Mouse (Mus musculus): ENCODE measurements at regions not wholly inside any gene's neighbourhood (a gene's known extent, or its start where the extent isn't known, plus 50 kb on each side); places are given as distances from the start of the nearest gene placed in this dataset.
"Not testable (repeated sequence)": the region's sequence is repeated elsewhere in the genome, so short reads cannot be mapped to it uniquely, and the experiment has no call there.

DNA sequence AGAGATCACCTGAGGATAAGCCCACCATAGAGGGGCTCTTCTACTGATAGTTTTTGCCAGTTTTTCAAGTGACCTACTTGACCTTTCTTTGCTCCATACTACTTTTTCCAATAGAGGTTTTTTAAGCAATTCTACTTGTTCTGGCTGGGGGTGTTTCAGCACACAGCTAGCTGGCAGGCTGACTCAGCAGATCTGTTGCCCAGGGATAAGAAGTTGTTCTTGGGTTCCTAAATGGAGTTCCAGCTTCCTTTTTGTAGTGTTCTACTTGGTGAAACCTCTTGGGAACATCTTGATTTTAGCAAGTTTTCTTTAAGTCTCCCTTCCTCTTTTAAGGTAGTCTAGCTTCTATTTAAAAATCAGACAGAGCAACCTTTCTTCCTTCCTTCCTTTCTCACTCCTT lies 61.0 kb downstream of the 4930474N05Rik start:
- no peak for DNase-seq (ENCODE audit: low spot score)

DNA sequence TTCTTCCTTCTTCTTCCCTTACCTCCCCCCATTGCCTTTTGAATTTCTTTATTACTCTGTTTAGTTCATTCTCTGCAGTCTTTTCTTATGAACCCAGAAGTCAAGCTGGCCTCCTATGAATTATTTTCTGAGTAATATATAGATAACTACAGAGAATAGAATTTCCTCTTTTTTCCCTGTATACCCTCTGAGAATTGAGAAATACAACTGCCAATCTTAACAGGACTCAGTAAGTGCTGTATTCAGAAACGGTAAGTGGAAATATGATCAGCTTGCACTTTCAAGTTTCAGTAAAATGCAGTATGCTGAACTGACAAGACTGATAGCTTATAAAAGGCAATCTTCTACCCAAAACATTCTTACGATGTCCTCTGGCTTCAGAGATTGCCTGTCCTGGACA lies 61.5 kb downstream of the 4930474N05Rik start:
- DNase-seq (ENCODE audit: low spot score) = no peak

DNA sequence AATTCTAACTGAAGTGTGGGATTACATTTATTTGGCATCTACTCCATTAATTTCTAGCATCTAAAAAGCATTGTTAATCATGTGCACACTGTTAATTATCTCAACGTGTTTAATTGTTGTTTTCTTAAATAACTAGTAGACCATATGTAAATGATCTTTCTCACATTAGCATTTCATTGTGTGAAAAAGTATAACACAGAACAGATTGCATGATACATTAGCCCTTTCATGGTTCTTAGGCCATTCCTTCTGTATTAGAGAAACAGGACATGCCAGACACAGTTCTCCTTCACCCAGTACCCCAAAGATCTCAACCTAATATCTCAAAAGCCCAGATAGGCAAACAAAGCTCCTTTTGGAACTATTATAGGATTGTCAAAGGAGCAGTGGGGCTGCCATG lies 89.0 kb downstream of the 4930474N05Rik start:
- DNase-seq (ENCODE audit: low spot score) = no peak

DNA sequence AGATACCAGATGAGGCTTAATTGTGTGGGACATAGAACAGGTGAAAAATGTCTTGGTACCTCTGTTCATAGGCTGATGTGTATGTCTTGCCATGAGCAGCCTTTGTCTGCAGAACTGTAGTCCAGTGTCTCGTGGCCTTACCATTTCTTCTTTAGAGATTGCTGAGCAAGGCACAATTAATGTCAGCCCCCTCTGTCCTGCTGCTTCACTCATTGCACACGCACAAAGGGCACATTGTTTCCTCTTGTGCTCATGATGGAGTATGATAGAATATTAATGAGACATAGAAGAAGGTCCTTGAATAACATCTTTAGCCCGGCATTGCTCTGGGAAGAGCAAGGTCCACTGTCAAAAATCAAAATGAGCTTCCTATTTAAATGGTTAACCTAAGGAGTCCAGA lies 101.8 kb downstream of the 4930474N05Rik start:
- DNase-seq (ENCODE audit: low spot score) = no peak

DNA sequence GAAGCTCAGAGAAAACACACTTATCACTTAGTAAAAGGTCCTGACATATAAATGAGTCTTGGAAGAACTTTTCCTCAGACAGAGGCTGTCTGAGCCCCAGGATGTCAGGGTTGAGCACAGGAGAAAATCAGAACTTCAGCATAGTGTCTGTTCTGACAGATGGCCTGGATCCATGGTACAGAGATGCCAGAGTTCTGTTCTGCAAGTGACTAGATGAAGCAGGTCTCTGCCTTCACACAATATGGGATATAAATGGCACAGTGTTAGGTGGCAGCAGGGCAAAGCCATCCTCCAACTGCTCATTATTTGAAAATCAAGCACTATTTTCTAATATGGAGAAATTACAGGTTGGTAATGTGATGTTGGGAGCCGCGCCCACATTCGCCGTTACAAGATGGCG lies 103.7 kb downstream of the 4930474N05Rik start:
- DNase-seq (ENCODE audit: low spot score) = no peak

DNA sequence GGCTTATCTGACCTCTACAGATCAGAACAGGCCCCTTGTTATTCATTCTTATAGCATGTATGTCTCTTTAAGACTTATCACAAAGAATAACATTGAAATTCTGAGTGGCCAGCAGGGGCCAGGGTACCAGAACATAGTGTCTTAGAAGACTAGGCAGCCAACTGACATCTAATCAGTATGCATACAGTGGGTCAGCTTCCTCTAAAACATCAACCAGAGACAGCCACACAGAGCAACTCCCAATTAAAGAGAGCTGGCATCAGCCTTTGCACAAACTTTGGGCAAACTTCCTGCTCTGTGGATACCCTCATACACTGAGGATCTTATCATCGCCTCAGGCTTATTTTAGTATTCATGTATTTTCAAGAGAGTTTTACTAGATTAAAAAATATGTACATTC lies 109.1 kb downstream of the 4930474N05Rik start:
- DNase-seq (ENCODE audit: low spot score) = no peak

DNA sequence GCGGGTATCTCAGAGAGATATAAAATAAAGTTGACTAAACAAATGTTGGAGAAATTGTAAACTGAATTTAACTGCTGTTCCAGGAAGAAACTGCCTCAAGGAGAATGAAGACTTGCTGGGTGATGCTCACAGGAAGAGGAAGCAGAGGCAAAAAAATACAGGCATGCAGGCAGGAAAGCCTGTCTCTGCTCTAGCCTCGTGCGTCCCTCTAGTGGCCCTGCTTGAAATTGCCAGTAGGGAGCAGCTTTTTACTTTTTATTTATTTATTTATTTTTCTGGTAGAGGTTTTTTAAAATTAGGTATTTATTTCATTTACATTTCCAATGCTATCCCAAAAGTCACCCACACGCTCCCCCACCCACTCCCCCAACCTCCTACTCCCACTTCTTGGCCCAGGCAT lies 118.1 kb downstream of the 4930474N05Rik start:
- peak; percentile 21 for DNase-seq (ENCODE audit: low spot score)

DNA sequence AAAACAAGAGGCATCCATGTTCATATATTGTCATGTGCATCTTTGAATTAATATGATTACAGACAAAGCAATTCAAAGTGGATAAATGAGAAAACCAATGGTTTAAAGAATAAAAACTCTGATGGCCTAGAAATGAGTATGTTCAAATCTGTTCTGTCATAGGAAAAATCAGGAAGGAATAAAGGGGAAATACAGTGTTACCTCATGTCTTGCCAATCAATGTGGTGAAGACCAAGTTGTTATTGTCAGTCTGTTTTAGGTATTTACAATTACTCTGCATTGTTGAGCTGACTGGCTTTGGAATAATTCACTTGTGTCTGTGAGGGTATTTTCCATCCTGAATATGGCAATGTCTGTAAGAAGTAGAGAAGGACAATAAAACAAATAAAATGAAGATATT lies 151.1 kb downstream of the 4930474N05Rik start:
- DNase-seq (ENCODE audit: low spot score) = no peak

DNA sequence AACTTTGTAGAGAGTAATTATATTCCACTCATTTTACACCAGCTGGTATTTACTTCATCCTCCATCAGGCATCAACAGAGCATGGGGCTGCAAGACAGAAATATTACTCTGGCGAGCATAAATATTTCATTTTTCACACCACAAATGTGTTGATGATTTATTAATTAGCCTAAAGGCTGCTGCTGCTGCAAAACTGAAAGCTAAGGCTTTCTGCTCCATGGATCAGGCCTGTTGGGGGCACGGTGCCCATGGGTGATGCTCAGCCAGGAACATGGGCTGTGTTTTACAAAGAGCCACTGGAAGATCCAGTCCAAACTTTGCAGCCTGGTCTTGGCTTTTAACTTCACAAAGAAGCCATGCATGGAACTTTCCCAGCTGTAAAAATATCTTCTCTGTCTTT lies 167.4 kb downstream of the 4930474N05Rik start:
- no peak for DNase-seq (ENCODE audit: low spot score)

DNA sequence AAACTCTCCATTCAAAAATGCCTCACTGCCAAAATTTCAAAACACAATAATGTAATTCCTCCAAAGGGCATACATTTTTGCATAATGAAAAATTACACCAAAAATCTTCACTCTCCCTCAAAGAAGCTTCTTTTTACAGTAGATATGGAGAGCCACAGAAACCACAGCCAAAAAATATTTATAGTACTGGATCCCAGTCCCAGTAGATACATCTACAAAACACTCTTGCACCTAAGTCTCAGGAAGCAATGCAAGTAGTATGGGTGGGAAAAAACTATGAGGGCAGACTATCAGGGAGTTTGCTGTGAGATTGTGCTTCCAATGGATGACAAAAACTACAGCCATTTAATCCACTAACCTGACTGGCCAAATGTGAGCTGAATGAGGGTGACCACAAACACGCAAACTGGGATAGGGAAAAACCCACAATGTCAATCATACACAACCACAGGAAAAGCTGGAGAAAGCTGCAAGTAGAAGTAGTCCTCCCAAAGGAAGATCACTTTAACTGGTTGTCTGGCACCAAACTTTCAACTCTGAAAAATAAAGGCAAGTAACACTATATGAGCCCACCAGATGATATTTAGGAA lies 189.2 kb downstream of the 4930474N05Rik start:
- no peak for DNase-seq (ENCODE audit: low spot score)

DNA sequence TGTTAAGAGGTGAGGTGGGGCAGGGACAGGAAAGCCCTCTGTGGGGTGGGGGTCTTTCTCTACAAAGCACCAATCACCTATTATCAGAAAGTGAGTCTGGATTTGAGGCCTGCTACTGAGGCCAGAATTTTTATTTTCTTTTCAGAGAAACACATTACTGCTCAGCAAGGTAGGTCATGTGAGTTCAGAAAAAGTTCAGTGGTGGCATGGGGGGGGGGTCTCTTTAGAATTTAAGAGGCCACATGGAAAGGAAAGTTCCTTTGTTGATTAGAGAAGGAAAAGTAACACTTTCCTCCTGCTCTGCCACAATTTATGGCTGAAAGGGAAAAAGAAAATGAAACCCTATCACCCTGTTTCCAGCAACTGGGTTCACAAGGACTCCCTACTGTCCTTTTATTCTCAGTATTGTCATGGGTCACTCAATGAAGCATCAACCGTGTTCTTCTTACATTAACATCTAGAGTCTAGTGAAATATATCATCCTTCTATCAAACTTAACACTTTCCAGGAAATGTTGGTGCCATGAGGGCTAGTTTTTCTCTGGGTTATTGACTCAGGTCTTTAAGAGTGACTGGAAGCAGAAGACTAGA lies 194.1 kb downstream of the 4930474N05Rik start:
- DNase-seq (ENCODE audit: low spot score) = no peak

DNA sequence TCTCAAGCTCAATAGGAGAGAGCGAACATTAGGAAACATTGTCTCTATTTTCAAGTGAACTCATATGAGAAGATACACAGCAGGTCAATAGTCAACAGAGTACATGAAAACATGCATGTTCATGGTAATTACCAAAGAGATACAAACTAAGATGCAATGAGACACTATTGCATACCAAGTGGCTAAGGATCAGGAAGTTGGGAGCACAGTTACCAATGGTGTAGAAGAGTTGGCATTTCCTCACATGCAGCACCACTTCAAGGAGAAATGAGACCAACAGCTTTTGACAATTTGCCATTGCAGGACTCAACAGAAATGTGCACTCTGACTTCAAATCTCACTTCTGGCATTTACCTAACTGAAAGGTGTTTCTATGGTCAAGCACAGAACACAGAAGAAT lies 215.6 kb downstream of the 4930474N05Rik start:
- DNase-seq (ENCODE audit: low spot score) = no peak

DNA sequence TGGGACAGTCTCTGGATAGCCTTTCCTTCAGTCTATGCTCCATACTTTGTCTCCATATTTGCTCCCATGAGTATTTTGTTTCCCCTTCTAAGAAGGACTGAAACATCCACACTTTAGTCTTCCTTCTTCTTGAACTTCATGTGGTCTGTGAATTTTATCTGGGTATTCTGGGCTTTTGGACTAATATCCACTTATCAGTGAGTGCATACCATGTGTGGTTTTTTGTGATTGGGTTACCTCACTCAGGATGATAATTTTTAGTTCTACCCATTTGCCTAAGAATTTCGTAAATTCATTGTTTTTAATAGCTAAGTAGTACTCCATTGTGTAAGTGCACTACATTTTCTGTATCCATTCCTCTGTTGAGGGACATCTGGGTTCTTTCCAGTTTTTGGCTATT lies 220.0 kb downstream of the 4930474N05Rik start:
- not testable (repeated sequence) for DNase-seq (ENCODE audit: low spot score)

DNA sequence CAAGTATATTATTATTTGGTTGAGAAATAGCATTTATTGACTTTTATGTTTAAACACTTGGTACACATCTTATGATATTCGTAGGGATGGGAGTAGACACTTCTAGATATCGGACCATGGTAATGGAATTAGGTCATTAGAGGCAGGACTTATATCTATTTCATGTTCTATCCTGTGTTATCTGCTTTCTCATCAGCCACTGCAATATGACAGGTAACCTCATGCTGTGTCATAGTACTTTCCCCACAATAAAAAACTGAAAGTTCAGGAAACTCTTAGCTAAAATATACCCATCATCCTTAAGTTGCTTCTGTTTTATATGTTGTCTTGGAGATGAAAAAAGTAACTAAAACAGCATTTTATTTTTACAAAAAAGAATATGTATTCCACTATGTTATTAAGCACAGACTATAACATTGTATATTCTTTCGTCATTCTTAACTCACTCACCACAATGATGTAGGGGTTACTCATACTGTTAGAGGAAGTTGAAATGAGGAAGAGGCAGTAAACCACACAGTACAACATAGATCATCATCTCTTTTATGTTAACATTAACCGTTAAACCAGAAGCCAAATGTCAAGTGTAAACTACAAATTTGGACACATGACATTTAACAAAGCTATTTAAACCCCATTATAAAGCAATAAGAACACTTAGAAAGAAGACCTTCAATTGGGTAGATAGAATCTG lies 221.8 kb downstream of the 4930474N05Rik start:
- no peak for DNase-seq (ENCODE audit: low spot score)

DNA sequence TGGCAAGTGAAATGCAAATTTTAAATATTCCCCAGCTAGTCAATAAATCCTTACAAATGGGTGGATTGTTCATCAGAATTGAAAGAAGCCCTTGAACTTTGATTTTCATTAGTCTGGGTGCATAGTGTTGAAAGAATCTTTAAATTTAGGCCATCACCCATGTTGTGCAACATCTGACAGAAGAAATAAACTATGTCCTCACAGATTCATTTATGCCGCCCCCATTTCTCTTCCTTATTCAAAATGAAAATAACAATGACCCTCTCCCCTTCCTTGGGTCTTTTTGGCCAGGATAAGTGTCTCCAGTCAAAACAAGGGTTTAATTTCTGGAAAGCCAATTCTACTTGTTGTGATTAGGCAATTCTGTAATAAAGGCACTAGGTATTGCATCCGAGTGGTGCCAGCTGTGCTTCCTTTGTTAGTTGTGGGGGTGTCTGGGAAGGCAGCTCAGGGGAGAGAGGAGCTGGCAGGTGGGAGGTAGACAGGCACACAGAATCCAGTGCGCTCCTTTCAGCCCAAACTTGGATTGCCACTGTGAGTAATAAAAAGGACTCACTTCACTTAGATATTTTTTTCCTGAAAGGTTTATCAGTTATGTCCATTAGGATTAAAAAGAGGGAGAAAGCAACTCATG lies 233.7 kb downstream of the 4930474N05Rik start:
- no peak for DNase-seq (ENCODE audit: low spot score)

DNA sequence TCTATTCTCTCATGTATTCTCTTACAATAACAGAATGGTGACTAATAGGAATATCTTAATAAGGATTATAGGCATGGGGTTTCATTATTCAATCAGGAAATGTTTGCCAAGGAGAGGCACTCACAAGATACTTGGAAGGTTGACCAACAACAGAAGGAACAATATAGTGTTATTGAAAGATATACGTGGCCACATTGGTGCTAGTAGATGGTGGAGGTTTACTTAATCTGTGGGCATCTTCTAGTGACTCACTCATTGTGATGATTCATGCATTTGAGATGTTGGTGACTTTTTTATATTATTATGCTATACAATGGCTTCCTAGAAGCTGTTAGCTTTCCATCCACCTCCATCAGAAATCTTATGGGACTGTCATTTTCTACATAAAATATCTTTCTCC lies 246.1 kb downstream of the 4930474N05Rik start:
- no peak for DNase-seq (ENCODE audit: low spot score)
